Mouse (Mus musculus): ENCODE data around the gene Ptprg. TPM values are rescaled to one million over a fixed set of nuclear protein-coding genes. Genes with fewer than 3 reads are reported as not detected.

The Ptprg gene
- polyA plus RNA-seq, 1 experiment from 2014 or later: 45.4 TPM

DNA sequence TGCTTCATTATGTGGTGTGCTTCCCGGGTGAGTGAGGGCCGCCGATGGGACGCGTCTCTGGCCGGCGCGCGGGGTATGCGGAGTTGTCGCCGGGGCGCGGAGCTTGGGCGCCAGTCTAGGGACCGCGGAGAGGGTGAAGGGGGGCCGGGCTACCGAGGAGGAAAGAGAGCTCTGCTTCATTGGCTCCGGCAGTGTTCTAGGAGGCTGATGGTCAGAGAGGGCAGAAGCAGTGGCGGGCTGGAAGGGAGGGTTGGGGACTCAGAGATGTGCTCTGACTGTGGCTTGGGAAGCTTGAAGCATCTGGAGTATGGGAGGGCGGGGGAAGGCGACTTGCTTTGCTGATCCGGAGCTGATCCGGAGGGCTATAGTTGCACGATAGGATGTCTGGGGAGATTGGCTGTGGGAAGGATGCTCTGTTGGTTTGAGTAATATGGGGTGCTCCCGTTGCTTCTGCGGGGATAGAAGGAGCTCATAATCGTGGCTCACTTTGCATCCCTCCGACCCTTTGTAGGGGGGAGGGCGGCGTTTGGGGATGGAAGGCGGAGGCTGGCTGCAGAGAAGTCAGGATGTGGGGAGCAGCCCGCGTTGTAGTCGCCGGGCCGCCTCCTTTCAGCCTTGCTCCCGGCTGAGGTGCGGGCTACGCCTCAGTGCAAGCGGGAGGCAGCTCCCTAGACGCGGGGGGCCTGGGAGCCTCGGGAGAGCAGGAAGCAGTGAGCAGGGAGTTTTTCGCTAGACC is 1.1 kb downstream of the Ptprg start:
- Histone ChIP-seq H3K36me3 (no peaks in the 10 kb centered on the region), H3K4me3 (replicated peaks) (peak overlapping the region; percentile 83), H3K27me3 (0 out of 2 replicates have a peak, but pooled peaks cover 5% of the 10 kb centered on the region), H3K4me2 (replicated peaks) (peak overlapping the region; percentile 86), H3K27ac (peak overlapping the region; percentile 96), H3K4me1 (replicated peaks) (peaks cover 22% of the 10 kb centered on the region), H3K9me3 (no peaks in the 10 kb centered on the region), H3K9ac (replicated peaks) (peak overlapping the region; percentile 83)
- ATAC-seq: peak; percentile 57
- under 1% methylated on average over 46 of the region's 46 CpGs for WGBS

GRCm38 (mm10) chr14:11555061-11555501 is 1.7 kb downstream of the Ptprg start:
- peak overlapping the region; percentile 83 for H3K4me3 ChIP-seq (replicated peaks)
- H3K36me3 ChIP-seq: no peaks in the 10 kb centered on the region
- peak overlapping the region; percentile 83 for H3K9ac ChIP-seq (replicated peaks)
- H3K4me2 ChIP-seq (replicated peaks): peak overlapping the region; percentile 86
- 0 out of 2 replicates have a peak, but pooled peaks have one; percentile 7 for ATAC-seq
- under 1% methylated on average over 17 of the region's 17 CpGs for WGBS
- H3K9me3 ChIP-seq: no peaks in the 10 kb centered on the region
- H3K27ac ChIP-seq: peak overlapping the region; percentile 96
- H3K4me1 ChIP-seq (replicated peaks): peaks cover 22% of the 10 kb centered on the region
- 0 out of 2 replicates have a peak, but pooled peaks cover 5% of the 10 kb centered on the region for H3K27me3 ChIP-seq

GRCm38 (mm10) chr14:11555521-11556355 is 2.4 kb downstream of the Ptprg start:
- peaks cover 22% of the 10 kb centered on the region for H3K4me1 ChIP-seq (replicated peaks)
- 0 out of 2 replicates have a peak, but pooled peaks cover 5% of the 10 kb centered on the region for H3K27me3 ChIP-seq
- no peaks in the 10 kb centered on the region for H3K36me3 ChIP-seq
- H3K9ac ChIP-seq (replicated peaks): peak overlapping the region; percentile 83
- peak overlapping the region; percentile 83 for H3K4me3 ChIP-seq (replicated peaks)
- under 1% methylated on average over 35 of the region's 35 CpGs for WGBS
- ATAC-seq: no peak
- H3K9me3 ChIP-seq: no peaks in the 10 kb centered on the region
- peak overlapping the region; percentile 96 for H3K27ac ChIP-seq
- peak overlapping the region; percentile 86 for H3K4me2 ChIP-seq (replicated peaks)

GRCm38 (mm10) chr14:11556356-11557130 is 3.2 kb downstream of the Ptprg start:
- peak overlapping the region; percentile 86 for H3K4me2 ChIP-seq (replicated peaks)
- peak overlapping the region; percentile 83 for H3K9ac ChIP-seq (replicated peaks)
- no peaks in the 10 kb centered on the region for H3K36me3 ChIP-seq
- no peak for ATAC-seq
- WGBS: 7% methylated on average over 26 of the region's 26 CpGs
- peaks cover 22% of the 10 kb centered on the region for H3K4me1 ChIP-seq (replicated peaks)
- H3K27ac ChIP-seq: peak overlapping the region; percentile 96
- H3K9me3 ChIP-seq: no peaks in the 10 kb centered on the region
- 0 out of 2 replicates have a peak, but pooled peaks cover under 1% of the 10 kb centered on the region for H3K27me3 ChIP-seq
- H3K4me3 ChIP-seq (replicated peaks): peak overlapping the region; percentile 83

DNA sequence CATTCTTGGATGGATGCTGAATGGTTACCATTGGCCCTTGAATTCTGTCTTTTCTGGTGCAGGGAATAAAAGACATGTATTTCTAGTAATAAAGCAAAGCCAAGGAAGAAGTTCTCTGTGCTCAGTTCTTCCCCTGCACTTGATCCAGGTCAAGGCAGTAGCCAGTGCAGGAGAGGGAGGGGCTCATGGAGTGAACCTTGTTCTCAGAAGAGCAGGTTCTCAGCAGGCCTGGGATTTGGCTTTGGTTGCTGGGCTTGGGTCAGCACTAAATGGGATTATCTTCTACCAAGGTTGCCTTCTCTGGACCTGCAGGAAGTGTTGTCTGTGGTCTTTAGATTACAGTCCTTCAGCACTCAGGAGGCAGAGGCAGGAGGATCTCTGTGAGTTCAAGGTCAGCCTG is 5.2 kb downstream of the Ptprg start:
- ATAC-seq: no peak
- no peaks in the 10 kb centered on the region for H3K36me3 ChIP-seq
- H3K27ac ChIP-seq: no peak overlapping the region
- H3K9me3 ChIP-seq: no peaks in the 10 kb centered on the region
- no peaks in the 10 kb centered on the region for H3K27me3 ChIP-seq
- H3K9ac ChIP-seq (replicated peaks): no peak overlapping the region
- H3K4me2 ChIP-seq (replicated peaks): 0 out of 2 replicates have a peak overlapping the region, but pooled peaks have one; percentile 6
- H3K4me3 ChIP-seq (replicated peaks): no peak overlapping the region
- peaks cover 10% of the 10 kb centered on the region for H3K4me1 ChIP-seq (replicated peaks)

GRCm38 (mm10) chr14:11560641-11561232 is 7.4 kb downstream of the Ptprg start:
- 80% methylated on average over 8 of the region's 8 CpGs for WGBS
- no peak overlapping the region for H3K4me3 ChIP-seq (replicated peaks)
- H3K27me3 ChIP-seq: no peaks in the 10 kb centered on the region
- no peaks in the 10 kb centered on the region for H3K36me3 ChIP-seq
- H3K9me3 ChIP-seq: no peaks in the 10 kb centered on the region
- H3K27ac ChIP-seq: no peak overlapping the region
- no peak overlapping the region for H3K9ac ChIP-seq (replicated peaks)
- H3K4me1 ChIP-seq (replicated peaks): peaks cover 10% of the 10 kb centered on the region
- H3K4me2 ChIP-seq (replicated peaks): no peak overlapping the region
- ATAC-seq: no peak

- no peak for ATAC-seq
- Histone ChIP-seq H3K4me3 (replicated peaks) (no peak overlapping the region), H3K4me2 (replicated peaks) (no peak overlapping the region), H3K4me1 (replicated peaks) (peaks cover 8% of the 10 kb centered on the region), H3K27me3 (no peaks in the 10 kb centered on the region), H3K36me3 (no peaks in the 10 kb centered on the region), H3K9ac (replicated peaks) (no peak overlapping the region), H3K9me3 (no peaks in the 10 kb centered on the region), H3K27ac (no peak overlapping the region)
- 88% methylated on average over 4 of the region's 4 CpGs for WGBS
Observed at GRCm38 (mm10) chr14:11561397-11561796, 8.1 kb downstream of the Ptprg start.

DNA sequence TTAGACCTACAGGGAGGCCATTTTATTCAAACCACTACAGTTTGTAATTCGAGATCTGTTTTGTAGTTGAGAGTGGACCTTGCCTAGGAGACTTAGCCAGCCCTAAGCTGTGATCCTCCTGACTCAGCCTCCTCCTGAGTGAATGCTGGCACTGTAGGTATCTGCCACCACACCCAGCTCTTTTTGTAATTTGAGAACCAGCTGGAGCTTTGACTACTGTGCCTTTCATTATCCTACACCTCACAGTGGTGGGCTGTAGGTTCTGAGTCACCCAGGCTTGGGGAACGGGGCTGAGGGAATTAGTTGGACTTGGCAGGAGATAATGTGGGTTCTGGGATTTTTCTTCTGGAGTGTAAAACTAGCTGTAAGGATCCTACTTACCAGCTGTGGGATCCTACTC is 9.5 kb downstream of the Ptprg start:
- Histone ChIP-seq H3K36me3 (no peaks in the 10 kb centered on the region), H3K4me1 (replicated peaks) (no peaks in the 10 kb centered on the region), H3K27me3 (no peaks in the 10 kb centered on the region), H3K9ac (replicated peaks) (no peak overlapping the region), H3K4me3 (replicated peaks) (no peak overlapping the region), H3K9me3 (no peaks in the 10 kb centered on the region), H3K4me2 (replicated peaks) (no peak overlapping the region), H3K27ac (no peak overlapping the region)
- ATAC-seq: no peak
- 91% methylated on average over 2 of the region's 2 CpGs for WGBS

DNA sequence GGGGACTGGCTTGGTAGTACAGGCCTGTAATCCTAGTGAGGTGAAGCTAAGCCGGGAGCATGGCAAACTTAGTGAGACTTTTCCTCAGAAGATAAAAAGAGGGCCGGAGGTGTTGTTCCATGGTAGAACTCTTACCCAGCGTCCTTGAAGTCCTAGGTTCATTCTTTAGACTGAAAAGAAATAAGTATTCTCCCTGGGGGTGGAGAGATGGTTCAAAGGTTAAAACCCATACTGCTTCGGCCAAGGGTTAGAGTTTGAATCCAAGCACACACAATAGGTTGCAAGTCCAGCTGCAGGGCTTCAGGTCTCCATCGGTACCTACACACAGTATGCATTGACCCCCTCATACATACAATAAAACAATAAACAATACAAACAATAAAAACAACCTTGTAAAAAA is 10.3 kb downstream of the Ptprg start:
- Histone ChIP-seq H3K4me1 (replicated peaks) (no peaks in the 10 kb centered on the region), H3K27ac (no peak overlapping the region), H3K9ac (replicated peaks) (no peak overlapping the region), H3K9me3 (no peaks in the 10 kb centered on the region), H3K27me3 (no peaks in the 10 kb centered on the region), H3K4me2 (replicated peaks) (no peak overlapping the region), H3K4me3 (replicated peaks) (no peak overlapping the region), H3K36me3 (no peaks in the 10 kb centered on the region)
- WGBS: 93% methylated on average over 5 of the region's 5 CpGs
- no peak for ATAC-seq

DNA sequence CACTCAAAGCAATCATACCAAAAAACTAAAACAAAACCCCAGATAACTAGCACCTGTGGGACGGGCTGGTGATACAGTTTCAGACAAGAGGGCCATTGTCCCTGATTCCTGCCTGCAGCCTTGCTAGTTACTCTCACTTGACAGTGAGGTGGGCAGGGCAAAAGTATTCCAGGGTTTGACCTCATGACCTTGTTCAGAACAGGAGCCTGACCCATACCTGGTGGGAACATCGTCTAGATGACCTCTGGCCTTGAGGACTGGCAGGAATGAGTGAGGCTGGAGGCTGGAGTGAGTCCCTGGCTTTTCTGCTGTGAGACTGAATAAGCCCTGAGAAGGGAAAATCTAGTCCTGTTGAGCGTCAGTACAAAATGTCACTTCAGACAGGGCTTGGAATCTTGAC is 11.1 kb downstream of the Ptprg start:
- no peak overlapping the region for H3K4me3 ChIP-seq (replicated peaks)
- H3K4me1 ChIP-seq (replicated peaks): no peaks in the 10 kb centered on the region
- H3K27me3 ChIP-seq: no peaks in the 10 kb centered on the region
- no peak overlapping the region for H3K4me2 ChIP-seq (replicated peaks)
- no peaks in the 10 kb centered on the region for H3K36me3 ChIP-seq
- no peak overlapping the region for H3K27ac ChIP-seq
- H3K9me3 ChIP-seq: no peaks in the 10 kb centered on the region
- no peak for ATAC-seq
- H3K9ac ChIP-seq (replicated peaks): no peak overlapping the region
- 92% methylated on average over 3 of the region's 3 CpGs for WGBS

GRCm38 (mm10) chr14:11565283-11565682 is 12.0 kb downstream of the Ptprg start:
- Histone ChIP-seq H3K27ac (no peak overlapping the region), H3K36me3 (no peaks in the 10 kb centered on the region), H3K4me2 (replicated peaks) (no peak overlapping the region), H3K4me3 (replicated peaks) (no peak overlapping the region), H3K9me3 (no peaks in the 10 kb centered on the region), H3K4me1 (replicated peaks) (no peaks in the 10 kb centered on the region), H3K27me3 (no peaks in the 10 kb centered on the region), H3K9ac (replicated peaks) (no peak overlapping the region)
- no peak for ATAC-seq
- WGBS: 95% methylated on average over 3 of the region's 3 CpGs
